Mouse (Mus musculus) right cerebral cortex, postnatal 10 days (tissue): ENCODE results near the gene Tox2.

Source experiments
- DNase-seq, 2 experiments: peaks; one replicate each; pipeline ENCODE4 v3.0.0; 2021; ENCODE audit warnings: low spot score in 2 of 2

Gene Tox2

DNA sequence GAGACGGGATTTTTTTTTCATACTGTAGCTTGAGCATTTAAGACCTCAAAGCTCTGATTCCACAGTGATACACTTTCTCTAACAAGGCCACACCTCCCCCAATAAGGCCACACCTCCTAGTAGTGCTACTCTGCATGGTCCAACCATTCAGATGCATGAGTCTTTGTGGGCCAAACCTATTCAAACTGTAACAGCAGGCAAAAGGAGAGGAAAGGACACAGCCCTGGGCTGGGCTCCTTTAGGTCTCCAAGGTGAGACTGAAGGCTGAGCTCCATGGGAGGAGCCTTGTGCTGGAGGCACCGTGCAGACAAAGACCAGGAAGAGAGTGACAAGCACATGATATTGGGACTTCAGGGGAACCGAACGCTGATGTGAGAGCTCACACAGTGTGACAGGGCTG is 114.4 kb downstream of the Tox2 start:
- no peak for DNase-seq

DNA sequence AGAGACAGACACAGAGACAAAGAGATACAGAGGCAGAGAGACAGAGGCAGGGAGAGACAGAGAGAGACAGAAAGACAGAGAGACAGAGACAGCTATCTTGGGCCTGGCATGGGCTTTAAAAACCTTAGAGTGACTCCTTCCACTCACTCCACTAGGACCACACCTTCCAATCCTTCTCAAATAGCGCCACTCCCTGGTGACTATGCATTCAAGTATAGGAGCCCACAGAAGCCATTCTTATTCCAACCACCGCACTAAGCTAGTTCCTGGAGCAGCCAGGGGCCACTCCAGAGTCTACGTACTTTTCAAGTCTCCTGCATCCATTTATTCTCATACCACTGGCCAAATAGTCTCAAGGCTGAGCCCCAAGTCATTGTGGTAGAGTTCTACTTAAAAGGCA is 115.9 kb downstream of the Tox2 start:
- DNase-seq, result no peak

- DNase-seq, result no peak
These were observed 120.2 kb downstream of the Tox2 start for GRCm38 (mm10) chr2:163323163-163323562.

DNA sequence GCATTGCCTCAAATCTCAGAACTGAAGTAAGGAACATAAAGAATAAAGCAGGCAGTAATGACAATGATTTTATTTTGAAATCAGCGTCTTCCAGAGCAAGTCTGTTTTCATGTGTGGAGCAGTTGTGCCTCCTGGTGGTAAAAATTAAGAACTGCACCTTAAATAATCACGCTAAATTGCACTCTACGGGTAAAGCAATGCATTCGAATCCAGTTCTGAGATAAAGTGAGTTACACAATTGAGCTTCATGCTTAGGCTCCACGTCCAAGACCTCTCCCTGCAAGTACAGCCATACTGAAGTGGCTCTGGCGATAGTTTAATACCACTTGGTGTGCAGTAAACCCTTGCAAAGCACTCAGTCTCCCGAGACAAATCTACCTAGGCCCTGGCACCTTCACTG is 127.8 kb downstream of the Tox2 start:
- peak; percentile 55 to 65 for DNase-seq

- DNase-seq, result no peak
These were observed 128.5 kb downstream of the Tox2 start for GRCm38 (mm10) chr2:163331423-163331822.

DNA sequence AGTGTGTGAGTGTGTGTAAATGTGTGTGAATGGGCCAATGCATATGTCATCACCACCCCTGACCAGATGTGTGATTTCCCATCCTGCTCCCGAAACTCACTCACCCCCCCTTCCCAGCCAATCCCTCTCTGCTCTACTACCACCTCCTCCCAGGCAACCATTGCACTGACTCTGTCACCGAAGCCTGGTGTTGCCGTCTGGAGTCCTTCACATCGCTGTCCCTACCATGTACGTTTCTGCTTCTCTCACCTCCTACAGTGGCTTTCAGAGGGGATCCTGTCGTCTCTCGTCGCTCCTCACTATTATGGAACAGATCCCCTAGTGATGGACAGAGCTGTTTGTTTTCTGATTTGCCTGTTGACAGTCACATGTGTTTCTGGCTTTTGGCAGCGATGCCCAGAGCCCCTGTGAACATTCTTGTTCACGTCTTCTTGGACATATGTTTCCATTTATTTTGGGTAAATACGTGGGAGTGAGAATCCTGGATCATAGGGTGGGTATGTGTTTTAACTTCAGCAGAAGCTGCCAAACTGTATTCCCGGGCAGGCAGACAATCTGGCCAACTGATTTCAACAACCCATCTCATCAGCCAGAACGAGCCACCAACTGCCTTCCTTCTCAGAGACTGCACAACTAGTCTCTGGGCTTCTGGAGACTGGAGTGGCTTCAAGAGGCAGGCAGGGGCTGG is 129.6 kb downstream of the Tox2 start:
- peak; percentile 74 to 87 for DNase-seq

DNA sequence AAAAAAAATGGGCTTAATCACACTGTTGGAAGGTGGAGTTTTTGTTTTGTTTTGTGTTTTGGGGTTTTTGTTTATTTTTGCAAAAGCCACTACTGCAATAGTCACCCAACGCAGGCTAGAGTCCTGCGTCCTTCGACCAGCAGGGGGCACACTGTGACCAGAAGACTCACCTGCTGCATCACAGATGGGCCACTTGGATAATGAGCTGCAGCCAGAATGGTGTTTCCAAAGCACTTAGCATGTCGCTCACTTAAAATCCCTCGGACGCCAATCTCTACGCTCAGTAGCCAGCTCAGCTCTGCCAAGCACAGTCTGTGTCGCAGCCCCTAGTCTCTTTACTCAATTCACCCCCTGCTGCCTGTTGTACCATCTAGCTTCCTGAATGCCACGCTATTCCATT is 137.3 kb downstream of the Tox2 start:
- peak; percentile 68 to 75 for DNase-seq

GRCm38 (mm10) chr2:163343671-163344070 is 140.7 kb downstream of the Tox2 start:
- DNase-seq, result peak in 1 of 2 experiments; percentile 56

GRCm38 (mm10) chr2:163344976-163345660 is 142.2 kb downstream of the Tox2 start:
- DNase-seq, result no peak

- DNase-seq, result no peak
These were observed 143.6 kb downstream of the Tox2 start for GRCm38 (mm10) chr2:163346497-163346896.

DNA sequence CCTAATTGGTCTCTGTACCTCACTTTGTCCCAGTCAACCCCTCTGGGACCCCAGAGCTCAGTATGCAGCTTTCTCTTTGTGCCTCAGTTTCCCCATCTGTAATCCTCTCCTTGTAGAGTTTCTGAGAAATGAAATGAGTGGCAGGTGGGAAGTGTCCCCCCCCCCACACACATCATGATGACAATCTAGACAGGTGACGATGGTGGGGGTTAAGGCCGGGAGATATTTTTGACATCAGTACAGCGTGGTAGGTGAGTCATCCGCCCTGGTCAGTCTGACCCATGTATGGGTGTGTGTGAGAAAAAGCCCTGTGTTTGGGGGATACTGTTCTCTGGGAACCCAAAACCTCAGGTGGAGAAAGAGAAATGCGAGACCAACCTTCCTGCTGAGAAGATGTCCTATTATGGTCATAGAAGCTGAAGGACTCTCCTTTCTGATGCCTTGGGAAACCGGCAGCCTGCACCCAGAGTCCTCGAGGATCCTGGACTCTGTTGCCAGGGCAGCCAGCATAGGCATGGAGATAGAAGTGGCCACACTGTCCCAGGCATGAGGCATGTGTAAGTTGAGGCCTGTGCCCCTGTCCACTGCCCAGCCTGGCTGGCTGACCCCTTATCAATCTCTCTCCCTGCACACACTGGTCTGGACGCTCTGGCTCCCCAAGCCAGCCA is 144.7 kb downstream of the Tox2 start:
- no peak for DNase-seq

DNA sequence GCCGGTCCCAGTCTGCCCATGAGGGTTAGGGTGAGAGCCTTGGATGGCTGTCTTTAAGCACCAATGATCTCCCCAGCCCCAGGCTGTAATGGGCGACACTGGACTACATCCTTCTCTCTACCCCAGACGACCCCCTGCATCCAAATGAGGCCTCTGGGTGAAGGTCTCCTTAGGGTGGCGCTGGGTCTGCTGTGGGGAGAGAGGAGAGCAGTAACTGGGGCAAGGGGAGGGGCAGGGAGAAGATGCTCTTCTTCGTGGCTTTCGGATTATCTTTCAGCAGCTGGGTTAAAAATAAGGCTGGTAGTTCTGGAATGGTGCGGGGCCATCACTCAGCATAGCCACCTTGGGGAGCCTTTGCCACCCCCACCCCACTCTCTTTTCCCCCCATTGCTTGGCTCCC is 145.8 kb downstream of the Tox2 start:
- DNase-seq, result no peak

DNA sequence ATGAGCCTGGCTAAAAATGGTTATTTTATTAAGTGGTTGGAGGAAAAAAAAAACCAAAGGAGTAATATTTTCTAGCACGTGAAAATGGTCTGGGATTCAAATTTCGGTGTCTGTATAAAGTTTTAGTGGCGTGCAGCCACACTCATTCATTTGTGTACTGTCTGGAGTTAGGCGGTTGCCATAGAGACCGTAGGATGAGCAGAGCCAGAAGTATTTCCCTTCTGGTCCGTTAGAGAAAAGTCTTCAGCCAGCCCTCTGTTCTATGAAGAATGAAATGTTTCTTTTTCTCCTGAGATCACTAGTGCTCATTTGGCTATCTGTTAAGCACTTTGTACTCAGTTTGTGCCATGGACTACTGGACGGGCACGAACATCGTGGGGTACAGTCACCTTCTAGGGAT is 146.5 kb downstream of the Tox2 start:
- peak; percentile 70 to 84 for DNase-seq

- DNase-seq, result no peak
These were observed 147.5 kb downstream of the Tox2 start for GRCm38 (mm10) chr2:163350443-163350842.

- DNase-seq, result no peak
These were observed 150.8 kb downstream of the Tox2 start for GRCm38 (mm10) chr2:163353731-163354130.

- no peak for DNase-seq
These were observed 152.7 kb downstream of the Tox2 start for GRCm38 (mm10) chr2:163355666-163356065.

- no peak for DNase-seq
These were observed 153.4 kb downstream of the Tox2 start for GRCm38 (mm10) chr2:163356113-163356840.

GRCm38 (mm10) chr2:163358662-163359061 is 155.7 kb downstream of the Tox2 start:
- no peak for DNase-seq

DNA sequence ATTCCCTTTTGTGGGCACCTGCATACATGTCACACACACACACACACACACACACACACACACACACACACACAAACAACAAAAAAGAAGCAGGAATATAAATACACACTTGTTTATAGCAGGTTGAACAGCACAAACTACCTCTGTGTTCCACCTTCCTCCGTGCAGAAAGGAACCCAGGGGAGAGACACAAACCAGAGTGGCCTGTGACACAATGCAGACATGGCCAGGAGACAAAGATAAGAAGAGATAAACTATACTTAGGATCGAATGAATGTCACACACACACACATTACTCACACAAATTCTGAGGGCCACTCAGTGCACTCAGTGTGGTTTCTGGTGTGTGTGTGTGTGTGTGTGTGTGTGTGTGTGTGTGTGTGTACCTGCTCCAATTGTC is 156.3 kb downstream of the Tox2 start:
- DNase-seq, result no peak

DNA sequence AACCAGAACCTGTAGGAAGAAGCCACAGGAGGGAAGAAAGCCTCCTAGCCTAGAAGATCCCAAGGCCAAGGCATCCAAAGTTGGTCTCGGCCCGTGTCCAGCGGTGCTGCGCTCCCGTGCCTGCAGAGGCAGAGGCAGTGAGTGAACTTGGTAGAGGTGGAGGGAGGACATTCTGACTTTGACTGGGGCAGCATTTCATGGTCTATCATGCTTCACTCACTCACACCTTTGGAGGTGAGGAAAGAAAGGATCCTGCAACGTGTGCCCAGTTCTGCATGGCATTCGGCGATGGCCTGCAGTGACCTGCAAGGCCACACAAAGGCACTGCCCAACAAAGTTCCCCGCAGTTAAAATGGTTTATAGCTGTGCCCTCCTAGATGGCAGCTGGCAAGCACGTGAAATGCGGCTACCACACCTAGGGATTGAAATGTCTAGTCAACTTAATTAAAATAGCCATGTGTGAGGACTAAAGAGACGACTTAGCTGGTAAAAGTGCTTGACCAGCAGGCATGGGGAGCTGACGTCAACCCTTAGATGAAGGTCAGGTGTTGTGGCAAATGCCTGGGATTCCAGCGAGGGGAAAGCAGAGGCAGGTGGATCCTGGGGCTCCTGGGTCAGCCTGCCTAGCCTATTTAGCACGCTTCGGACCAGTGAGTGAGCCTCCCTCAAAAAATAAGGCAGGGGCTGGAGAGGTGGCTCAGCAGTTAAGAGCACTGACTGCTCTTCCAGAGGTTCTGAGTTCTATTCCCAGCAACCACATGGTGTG is 158.1 kb downstream of the Tox2 start:
- DNase-seq, result no peak
